Mouse (Mus musculus): Measurements from ENCODE around the gene Olfr49. TPM values are rescaled to one million over a fixed set of nuclear protein-coding genes. Genes with fewer than 3 reads are reported as not detected.

Olfr49 gene
- not detected for total RNA-seq (2023)

GRCm38 (mm10) chr14:54284839-54285238, at the start of gene Olfr49:
TSS of gene Olfr49 (minus strand) at chr14:54284939.

GRCm38 (mm10) chr14:54253741-54254291, 30.9 kb downstream of the Olfr49 start, which contains the start of the genes Dad1 and Abhd4:
TSS of gene Dad1 (minus strand) at chr14:54254104.
TSS of gene Abhd4 (plus strand) at chr14:54254188.

Other genes with a start within 250 kb of the Olfr49 start
- gene Dad1, start 30.8 kb downstream of the Olfr49 start, total RNA-seq (2023) = 148 TPM
- gene Abhd4, start 30.8 kb downstream of the Olfr49 start, total RNA-seq (2023) = 7.9 TPM
- gene Oxa1l, start 75.9 kb upstream of the Olfr49 start, total RNA-seq (2023) = 79.1 TPM
- 1.2 TPM for gene Slc7a7, start 132.8 kb upstream of the Olfr49 start, total RNA-seq (2023)
- gene Mrpl52, start 142.0 kb upstream of the Olfr49 start, total RNA-seq (2023) = 71.9 TPM
- 2.3 TPM for gene Mmp14, start 146.7 kb upstream of the Olfr49 start, total RNA-seq (2023)
- gene Lrp10, start 179.2 kb upstream of the Olfr49 start, total RNA-seq (2023) = 157 TPM
- not detected for gene Rem2, start 191.2 kb upstream of the Olfr49 start, total RNA-seq (2023)
- 33.7 TPM for gene Prmt5, start 232.6 kb upstream of the Olfr49 start, total RNA-seq (2023)

All from CD4-positive naive resting alpha-beta T cell, adult 57 days (primary cell).